Mouse (Mus musculus): ENCODE results near the gene Usp48. TPM values are rescaled to one million over a fixed set of nuclear protein-coding genes. Genes with fewer than 3 reads are reported as not detected.

Usp48 gene
- total and polyA plus RNA-seq, 3 experiments = 28.5 to 77.8 (median 36.6) TPM

DNA sequence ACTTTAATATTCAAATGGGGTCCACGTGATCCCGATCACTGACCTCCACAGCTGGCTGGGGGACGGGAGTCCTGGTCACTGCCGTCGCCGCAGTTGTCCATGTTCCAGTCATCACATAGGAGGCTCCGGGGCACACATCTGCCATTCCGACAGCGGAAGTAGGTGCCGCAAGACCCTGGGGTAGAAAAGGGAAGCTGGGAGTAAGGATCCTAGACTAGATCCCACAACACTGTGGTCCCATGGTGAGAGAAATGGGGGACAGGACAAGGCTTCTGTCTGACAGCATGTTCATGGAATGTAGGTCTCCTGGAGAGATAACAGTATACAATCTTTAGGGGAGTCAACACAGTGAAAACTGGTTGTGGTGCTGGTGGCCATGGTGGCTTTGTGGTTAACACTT lies 19.1 kb upstream of the Usp48 start, which contains the start of gene Ldlrad2:
TSS of gene Ldlrad2 (minus strand) at position 101 of the 400 bp plus-strand sequence.
- H3K4me1 ChIP-seq (ENCODE audit: control insufficient read depth in 1 of 2, insufficient read depth in 2 of 2) = peaks cover 3 to 5% of the 10 kb centered on the region in 2 experiments; a peak in 2 of 4 replicates
- no peak within 1 kb of the TSS for H3K4me3 ChIP-seq (replicated peaks in 1 of 3; ENCODE audit: low read depth in 2 of 3, low read length in 2 of 3, poor library complexity in 1 of 3)
- no peak for TF ChIP-seq KAT2A (IDR thresholded peaks at IDR 0.05; ENCODE audit: insufficient replicate concordance, low read length)
- H3K79me2 ChIP-seq (replicated peaks; ENCODE audit: control insufficient read depth, extremely low read depth, insufficient read depth, poor library complexity, severe bottlenecking) = no peaks in the 10 kb centered on the region
- H3K9ac ChIP-seq (ENCODE audit: insufficient read depth, low read depth) = no peak within 1 kb of the TSS
- no peak for DNase-seq (ENCODE audit: extremely low read depth)
- H3K27ac ChIP-seq (ENCODE audit: insufficient read depth, low read depth) = no peak within 1 kb of the TSS
- in situ Hi-C loops (cut with MboI; ENCODE audit: low pct_ligation_motif_present, low pct_unique_long_range_greater_than_20kb, low sequenced_read_pairs) (no loop called here), dilution Hi-C loops (cut with MboI; ENCODE audit: extremely low pct_ligation_motif_present, extremely low pct_unique_long_range_greater_than_20kb, low sequenced_read_pairs) (no loop called here)
- H3K27me3 ChIP-seq (replicated peaks) = peaks cover 19% of the 10 kb centered on the region
- peaks cover 0 to 9% of the 10 kb centered on the region in 2 experiments for H3K36me3 ChIP-seq (replicated peaks in 1 of 2; ENCODE audit: control insufficient read depth in 1 of 2, insufficient read depth in 1 of 2, low read length in 1 of 2)
- no peak within 1 kb of the TSS for H3K4me2 ChIP-seq (ENCODE audit: insufficient read depth, low read depth, poor library complexity, severe bottlenecking)
- no peaks in the 10 kb centered on the region for H3K9me3 ChIP-seq (replicated peaks; ENCODE audit: low read length)

DNA sequence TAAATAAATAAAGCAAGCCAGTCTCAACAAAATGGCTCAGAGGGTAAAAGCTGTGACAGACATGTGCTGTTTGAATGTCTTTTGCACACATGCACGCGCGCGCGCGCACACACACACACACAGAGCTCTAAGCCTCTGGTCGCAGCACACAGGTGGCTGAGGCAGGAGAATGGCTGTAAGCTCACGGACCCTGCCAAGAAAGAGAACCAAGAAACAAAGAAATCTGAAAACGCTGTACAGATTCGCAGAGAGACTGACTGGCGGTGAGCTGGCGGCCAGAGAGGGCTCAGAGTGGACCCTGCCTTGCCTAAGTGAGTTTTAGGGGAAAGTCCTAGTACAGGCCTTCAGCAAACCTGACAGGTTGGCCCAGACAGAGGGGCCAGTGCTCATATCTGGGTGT lies 16.1 kb upstream of the Usp48 start:
- Histone ChIP-seq H3K27ac (ENCODE audit: insufficient read depth, low read depth) (no peak overlapping the region), H3K4me1 (ENCODE audit: control insufficient read depth in 1 of 2, insufficient read depth in 2 of 2) (peaks cover 3 to 5% of the 10 kb centered on the region in 2 experiments; a peak in 2 of 4 replicates), H3K9ac (ENCODE audit: insufficient read depth, low read depth) (no peak overlapping the region), H3K9me3 (replicated peaks; ENCODE audit: low read length) (no peaks in the 10 kb centered on the region), H3K27me3 (replicated peaks) (peaks cover 30% of the 10 kb centered on the region), H3K79me2 (replicated peaks; ENCODE audit: control insufficient read depth, extremely low read depth, insufficient read depth, poor library complexity, severe bottlenecking) (no peaks in the 10 kb centered on the region), H3K4me2 (ENCODE audit: insufficient read depth, low read depth, poor library complexity, severe bottlenecking) (no peak overlapping the region), H3K4me3 (replicated peaks in 1 of 3; ENCODE audit: low read depth in 2 of 3, low read length in 2 of 3, poor library complexity in 1 of 3) (no peak overlapping the region), H3K36me3 (replicated peaks in 1 of 2; ENCODE audit: control insufficient read depth in 1 of 2, insufficient read depth in 1 of 2, low read length in 1 of 2) (no peaks in the 10 kb centered on the region)
- in situ Hi-C loops (cut with MboI; ENCODE audit: low pct_ligation_motif_present, low pct_unique_long_range_greater_than_20kb, low sequenced_read_pairs) = no loop called here
- TF ChIP-seq POLR2A (IDR thresholded peaks at IDR 0.05; ENCODE audit: low read depth, low read length) (no peak), MAX (IDR thresholded peaks at IDR 0.05; ENCODE audit: low read length) (no peak), HCFC1 (IDR thresholded peaks at IDR 0.05; ENCODE audit: low read depth, low read length) (no peak), MAFK (IDR thresholded peaks at IDR 0.05; ENCODE audit: insufficient replicate concordance, low read length) (no peak), NELFE (IDR thresholded peaks at IDR 0.05; ENCODE audit: low read depth, low read length) (no peak), IRF4 (IDR thresholded peaks at IDR 0.05; ENCODE audit: low read depth, low read length) (no peak), CHD1 (IDR thresholded peaks at IDR 0.05; ENCODE audit: low read depth, low read length) (no peak), KAT2A (IDR thresholded peaks at IDR 0.05; ENCODE audit: insufficient replicate concordance, low read length) (no peak), PAX5 (IDR thresholded peaks at IDR 0.05; ENCODE audit: low read length) (no peak), USF1 (IDR thresholded peaks at IDR 0.05; ENCODE audit: low read depth, low read length) (no peak), UBTF (IDR thresholded peaks at IDR 0.05; ENCODE audit: low read depth, low read length) (no peak), MAZ (IDR thresholded peaks at IDR 0.05; ENCODE audit: low read depth, low read length) (no peak)
- dilution Hi-C loops (cut with MboI; ENCODE audit: extremely low pct_ligation_motif_present, extremely low pct_unique_long_range_greater_than_20kb, low sequenced_read_pairs) = no loop called here
- no peak for DNase-seq (ENCODE audit: extremely low read depth)

DNA sequence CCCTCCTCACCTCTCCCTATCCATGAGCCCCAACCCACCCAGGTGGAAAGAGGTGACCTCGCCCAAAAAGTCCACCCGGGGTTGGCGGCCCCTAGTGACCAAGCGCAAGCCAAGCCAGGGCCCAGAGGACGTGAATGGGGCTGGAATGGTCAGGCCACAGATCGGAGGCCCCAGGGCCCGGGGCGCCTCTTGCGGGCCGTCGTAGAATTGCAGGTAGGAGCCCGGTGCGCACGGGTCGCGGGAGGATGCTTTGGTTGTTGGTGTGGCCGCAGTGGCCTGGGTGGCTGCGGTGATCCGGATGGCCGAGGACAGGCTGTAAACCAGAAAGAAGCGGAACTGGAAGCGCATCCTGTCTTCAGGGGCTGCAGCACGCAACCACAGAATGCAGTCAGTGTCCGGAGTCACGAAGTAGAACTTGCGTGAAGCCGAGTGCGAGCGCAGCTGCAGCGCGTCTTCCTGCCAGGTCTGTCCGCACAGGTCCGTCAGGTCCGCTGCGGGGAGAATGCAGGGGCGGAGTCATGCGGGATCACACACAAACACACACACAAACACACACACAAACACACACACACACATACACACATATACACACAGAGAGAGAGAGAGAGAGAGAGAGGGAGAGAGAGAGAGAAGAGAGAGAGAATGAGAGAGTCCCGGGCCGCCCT lies 15.2 kb upstream of the Usp48 start:
- H3K9ac ChIP-seq (ENCODE audit: insufficient read depth, low read depth) = no peak overlapping the region
- dilution Hi-C loops (cut with MboI; ENCODE audit: extremely low pct_ligation_motif_present, extremely low pct_unique_long_range_greater_than_20kb, low sequenced_read_pairs) (no loop called here), in situ Hi-C loops (cut with MboI; ENCODE audit: low pct_ligation_motif_present, low pct_unique_long_range_greater_than_20kb, low sequenced_read_pairs) (no loop called here)
- H3K36me3 ChIP-seq (replicated peaks in 1 of 2; ENCODE audit: control insufficient read depth in 1 of 2, insufficient read depth in 1 of 2, low read length in 1 of 2) = no peaks in the 10 kb centered on the region
- peak overlapping the region; percentile 57; the same call in 1 of the 2 replicates for H3K4me2 ChIP-seq (ENCODE audit: insufficient read depth, low read depth, poor library complexity, severe bottlenecking)
- H3K27me3 ChIP-seq (replicated peaks) = peaks cover 32% of the 10 kb centered on the region
- H3K4me3 ChIP-seq (replicated peaks in 1 of 3; ENCODE audit: low read depth in 2 of 3, low read length in 2 of 3, poor library complexity in 1 of 3) = peak overlapping the region in 1 of 3 experiments; percentile 21
- peak; percentile 17 for DNase-seq (ENCODE audit: extremely low read depth)
- peaks cover 3 to 5% of the 10 kb centered on the region in 2 experiments; a peak in 2 of 4 replicates for H3K4me1 ChIP-seq (ENCODE audit: control insufficient read depth in 1 of 2, insufficient read depth in 2 of 2)
- no peak overlapping the region for H3K27ac ChIP-seq (ENCODE audit: insufficient read depth, low read depth)
- no peaks in the 10 kb centered on the region for H3K9me3 ChIP-seq (replicated peaks; ENCODE audit: low read length)
- no peaks in the 10 kb centered on the region for H3K79me2 ChIP-seq (replicated peaks; ENCODE audit: control insufficient read depth, extremely low read depth, insufficient read depth, poor library complexity, severe bottlenecking)
- TF ChIP-seq MEF2A (IDR thresholded peaks at IDR 0.05; ENCODE audit: borderline replicate concordance, low read depth, low read length) = no peak
- TF ChIP-seq ZKSCAN1 (IDR thresholded peaks at IDR 0.05; ENCODE audit: borderline replicate concordance, low read depth, low read length) = no peak
- no peak; the same call in 1 of the 2 replicates for TF ChIP-seq NRF1 (IDR thresholded peaks at IDR 0.05; ENCODE audit: low read depth, low read length)
- TF ChIP-seq ZNF384 (IDR thresholded peaks at IDR 0.05; ENCODE audit: low read depth, low read length) = no peak
- TF ChIP-seq CHD2 (IDR thresholded peaks at IDR 0.05; ENCODE audit: low read length) = no peak
- no peak for TF ChIP-seq MAFK (IDR thresholded peaks at IDR 0.05; ENCODE audit: insufficient replicate concordance, low read length)
- TF ChIP-seq MYC (IDR thresholded peaks at IDR 0.05; ENCODE audit: low read depth, low read length) = no peak
- 0 out of 2 replicates have a peak, but pooled peaks have one; percentile 26 for TF ChIP-seq TCF12 (IDR thresholded peaks at IDR 0.05; ENCODE audit: low read depth, low read length)
- TF ChIP-seq E2F4 (IDR thresholded peaks at IDR 0.05; ENCODE audit: insufficient replicate concordance, low read depth, low read length) = no peak
- TF ChIP-seq NELFE (IDR thresholded peaks at IDR 0.05; ENCODE audit: low read depth, low read length) = no peak
- 0 out of 2 replicates have a peak, but pooled peaks have one; percentile 28 for TF ChIP-seq BHLHE40 (IDR thresholded peaks at IDR 0.05; ENCODE audit: low read depth, low read length)
- TF ChIP-seq POLR2AphosphoS2 (IDR thresholded peaks at IDR 0.05; ENCODE audit: low read depth, low read length) = no peak
- TF ChIP-seq POLR2A (IDR thresholded peaks at IDR 0.05; ENCODE audit: low read depth, low read length) = no peak
- no peak for TF ChIP-seq KAT2A (IDR thresholded peaks at IDR 0.05; ENCODE audit: insufficient replicate concordance, low read length)
- no peak for TF ChIP-seq ETS1 (conservative IDR thresholded peaks at IDR 0.05; ENCODE audit: low read depth, low read length)
- TF ChIP-seq HCFC1 (IDR thresholded peaks at IDR 0.05; ENCODE audit: low read depth, low read length) = no peak
- TF ChIP-seq PAX5 (IDR thresholded peaks at IDR 0.05; ENCODE audit: low read length) = no peak
